Mouse (Mus musculus): ENCODE measurements around the gene Prss53.

GRCm38 (mm10) chr7:127837473-127837872 lies 53.3 kb downstream of the Prss53 start:
- no peak for TF ChIP-seq MAFK (IDR thresholded peaks at IDR 0.05; ENCODE audit: insufficient replicate concordance, low read length)
- TF ChIP-seq CTCF (conservative IDR thresholded peaks at IDR 0.05 in 1 of 2, IDR thresholded peaks at IDR 0.05 in 1 of 2; ENCODE audit: low read depth in 2 of 2, low read length in 2 of 2), result no peak
- no peak for TF ChIP-seq TCF12 (IDR thresholded peaks at IDR 0.05; ENCODE audit: low read depth, low read length)
- no peak for TF ChIP-seq SMC3 (IDR thresholded peaks at IDR 0.05; ENCODE audit: low read depth, low read length)
- TF ChIP-seq POLR2A (IDR thresholded peaks at IDR 0.05; ENCODE audit: low read depth, low read length), result no peak
- no peak for TF ChIP-seq USF1 (IDR thresholded peaks at IDR 0.05; ENCODE audit: low read depth, low read length)
- TF ChIP-seq BHLHE40 (IDR thresholded peaks at IDR 0.05; ENCODE audit: low read depth, low read length), result no peak
- no peak for TF ChIP-seq MEF2A (IDR thresholded peaks at IDR 0.05; ENCODE audit: borderline replicate concordance, low read depth, low read length)
- no peak for TF ChIP-seq MXI1 (IDR thresholded peaks at IDR 0.05; ENCODE audit: low read depth, low read length)

Measured in CH12.LX (cell line).